Mouse (Mus musculus) CH12.LX (cell line): Measurements from ENCODE around the gene H2al1e. TPM values are rescaled to one million over a fixed set of nuclear protein-coding genes. Genes with fewer than 3 reads are reported as not detected.

Experiments
- DNase-seq: peaks from one replicate; pipeline ENCODE4 v3.0.0-alpha.2; 2013; ENCODE audit errors: extremely low read depth
- H3K27ac ChIP-seq: 2 replicates; pipeline ENCODE4 v1.5.1; 2012; ENCODE audit warnings: low read depth, mild to moderate bottlenecking, control low read depth, moderate library complexity; ENCODE audit not compliant: insufficient read depth
- H3K27me3 ChIP-seq: replicated peaks from 2 replicates; pipeline ENCODE3; 2012; ENCODE audit warnings: inconsistent platforms
- H3K36me3 ChIP-seq, 2 experiments: replicated peaks in 1 of 2; 2 replicates each; pipeline versions ENCODE3 to v1.6.1; 2012; ENCODE audit warnings: inconsistent platforms in 1 of 2, low read length in 1 of 2, mild to moderate bottlenecking in 1 of 2, mixed read lengths in 1 of 2, moderate library complexity in 1 of 2; ENCODE audit not compliant: control insufficient read depth in 1 of 2, insufficient read depth in 1 of 2
- H3K4me1 ChIP-seq, 2 experiments: 2 replicates each; pipeline ENCODE4 v1.6.1; 2012; ENCODE audit warnings: inconsistent platforms in 1 of 2, moderate library complexity in 1 of 2; ENCODE audit not compliant: insufficient read depth in 2 of 2, control insufficient read depth in 1 of 2
- H3K4me2 ChIP-seq: 2 replicates; pipeline ENCODE4 v1.6.1; 2012; ENCODE audit warnings: low read depth, mild to moderate bottlenecking, control low read depth; ENCODE audit not compliant: poor library complexity, insufficient read depth, severe bottlenecking
- H3K4me3 ChIP-seq, 3 experiments: fragments of 150-350 bp in 1 of 3; sonication (generic) in 1 of 3; replicated peaks in 1 of 3; 2 replicates each; pipeline versions ENCODE3 to v1.5.1; 2011 to 2012; ENCODE audit warnings: low read depth in 2 of 3, low read length in 2 of 3, mild to moderate bottlenecking in 2 of 3, moderate library complexity in 2 of 3, control low read depth in 1 of 3, improper control_type of control experiment in 1 of 3, inconsistent platforms in 1 of 3, mixed read lengths in 1 of 3; ENCODE audit not compliant: poor library complexity in 1 of 3
- H3K79me2 ChIP-seq: replicated peaks from 2 replicates; pipeline ENCODE4 v1.6.1; 2012; ENCODE audit warnings: mild to moderate bottlenecking, moderate library complexity; ENCODE audit not compliant: control insufficient read depth, poor library complexity, insufficient read depth, severe bottlenecking; ENCODE audit errors: extremely low read depth
- H3K9ac ChIP-seq: 2 replicates; pipeline ENCODE4 v1.6.1; 2012; ENCODE audit warnings: low read depth, mild to moderate bottlenecking, control low read depth, moderate library complexity; ENCODE audit not compliant: insufficient read depth
- H3K9me3 ChIP-seq: replicated peaks from 2 replicates; pipeline ENCODE3; 2012; ENCODE audit warnings: low read length, inconsistent platforms, mixed read lengths
- CHD1 ChIP-seq: IDR thresholded peaks from 2 replicates; pipeline ENCODE4 v1.6.1; 2012; ENCODE audit warnings: low read depth, low read length, improper control_type of control experiment, inconsistent platforms
- CTCF ChIP-seq, 2 experiments: IDR thresholded peaks in 1 of 2; conservative IDR thresholded peaks in 1 of 2; 2 replicates each; pipeline ENCODE4 v1.5.1; 2011 to 2012; ENCODE audit warnings: low read depth in 2 of 2, low read length in 2 of 2, improper control_type of control experiment in 1 of 2, inconsistent platforms in 1 of 2, mild to moderate bottlenecking in 1 of 2, moderate library complexity in 1 of 2
- E2F4 ChIP-seq: IDR thresholded peaks from 2 replicates; pipeline ENCODE4 v1.6.1; 2011; ENCODE audit warnings: low read depth, low read length, improper control_type of control experiment; ENCODE audit not compliant: insufficient replicate concordance
- ETS1 ChIP-seq: conservative IDR thresholded peaks from 2 replicates; pipeline ENCODE4 v1.6.1; 2012; ENCODE audit warnings: low read depth, mild to moderate bottlenecking, inconsistent platforms, low read length, improper control_type of control experiment, moderate library complexity
- MAZ ChIP-seq: IDR thresholded peaks from 2 replicates; pipeline ENCODE4 v1.6.1; 2012; ENCODE audit warnings: low read depth, mild to moderate bottlenecking, inconsistent platforms, low read length, improper control_type of control experiment, moderate library complexity
- MEF2A ChIP-seq: IDR thresholded peaks from 2 replicates; pipeline ENCODE4 v1.6.1; 2014; ENCODE audit warnings: low read depth, mild to moderate bottlenecking, inconsistent platforms, low read length, improper control_type of control experiment, borderline replicate concordance
- MXI1 ChIP-seq: IDR thresholded peaks from 2 replicates; pipeline ENCODE4 v1.6.1; 2011; ENCODE audit warnings: mild to moderate bottlenecking, low read depth, low read length, improper control_type of control experiment
- NELFE ChIP-seq: IDR thresholded peaks from 2 replicates; pipeline ENCODE4 v1.6.1; 2011; ENCODE audit warnings: low read depth, low read length, improper control_type of control experiment
- PAX5 ChIP-seq: IDR thresholded peaks from 2 replicates; pipeline ENCODE4 v1.6.1; 2012; ENCODE audit warnings: low read length, inconsistent platforms, mixed read lengths
- RAD21 ChIP-seq: IDR thresholded peaks from 2 replicates; pipeline ENCODE4 v1.6.1; 2011; ENCODE audit warnings: low read depth, mild to moderate bottlenecking, low read length, improper control_type of control experiment, moderate library complexity
- TBP ChIP-seq: conservative IDR thresholded peaks from 2 replicates; pipeline ENCODE4 v1.6.1; 2011; ENCODE audit warnings: low read depth, low read length, improper control_type of control experiment
- USF2 ChIP-seq: conservative IDR thresholded peaks from 2 replicates; pipeline ENCODE4 v1.6.1; 2011; ENCODE audit warnings: low read depth, low read length, improper control_type of control experiment
- ZKSCAN1 ChIP-seq: IDR thresholded peaks from 2 replicates; pipeline ENCODE4 v1.6.1; 2012; ENCODE audit warnings: low read depth, inconsistent platforms, low read length, improper control_type of control experiment, borderline replicate concordance
- ZMIZ1 ChIP-seq: IDR thresholded peaks from 2 replicates; pipeline ENCODE4 v1.6.1; 2012; ENCODE audit warnings: low read depth, mild to moderate bottlenecking, inconsistent platforms, low read length, improper control_type of control experiment
- dilution Hi-C: fragments of 300-500 bp; cut with MboI; formaldehyde crosslinking; loops from 2 replicates; pipeline ENCODE4 v1.14.3; 2020; ENCODE audit warnings: low sequenced_read_pairs; ENCODE audit not compliant: extremely low pct_unique_long_range_greater_than_20kb, extremely low pct_ligation_motif_present
- in situ Hi-C: fragments of 300-500 bp; cut with MboI; formaldehyde crosslinking; loops from 3 replicates; pipeline ENCODE4 v1.14.3; 2019; ENCODE audit warnings: low sequenced_read_pairs, low pct_ligation_motif_present, low pct_unique_long_range_greater_than_20kb, mixed read lengths
- polyA plus RNA-seq: library from polyadenylated mRNA; unstranded; fragments of >175 nt; gene quantifications from 2 replicates; pipeline ENCODE4 v1.2.1, GENCODE M21; 2012; ENCODE audit warnings: low read depth; ENCODE audit not compliant: insufficient read length
- total RNA-seq, 2 experiments: library from RNA; depleted of rRNA; stranded (reverse); fragments of 300-350 nt in 1 of 2; fragments of >200 nt in 1 of 2; gene quantifications; 2 replicates each; pipeline ENCODE4 v1.2.3; 2012 to 2014

H2al1e gene
- total and polyA plus RNA-seq, 3 experiments, result not detected

DNA sequence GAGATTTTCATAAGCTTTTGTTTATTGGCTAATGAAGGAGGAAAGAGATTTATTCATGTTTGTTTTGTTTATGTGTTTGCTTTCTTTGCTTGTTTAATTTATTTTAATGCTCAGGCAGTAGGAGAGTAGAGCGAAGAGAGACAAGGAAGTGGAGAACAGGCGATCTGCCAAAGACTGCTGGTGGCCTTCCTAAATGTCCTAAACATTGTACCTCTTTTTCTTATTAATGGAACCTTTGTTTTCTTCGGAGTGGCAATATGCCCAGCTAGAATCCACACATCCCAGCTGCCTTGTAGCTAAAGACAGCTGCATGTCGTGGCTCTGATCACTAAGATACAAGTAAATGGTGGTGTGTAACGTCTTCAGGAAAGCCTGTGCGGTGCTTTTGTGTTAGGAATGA lies 34.7 kb upstream of the H2al1e start:
- H3K9ac ChIP-seq, result no peak overlapping the region
- no peak overlapping the region for H3K4me3 ChIP-seq
- H3K9me3 ChIP-seq, result no peaks in the 10 kb centered on the region
- no peaks in the 10 kb centered on the region for H3K79me2 ChIP-seq
- in situ Hi-C loops, result no loop called here
- dilution Hi-C loops, result no loop called here
- no peak for DNase-seq
- H3K4me2 ChIP-seq, result no peak overlapping the region
- no peak overlapping the region for H3K27ac ChIP-seq
- H3K36me3 ChIP-seq, result no peaks in the 10 kb centered on the region
- no peaks in the 10 kb centered on the region for H3K27me3 ChIP-seq
- TF ChIP-seq CTCF (conservative IDR thresholded peaks at IDR 0.05 in 1 of 2, IDR thresholded peaks at IDR 0.05 in 1 of 2; ENCODE audit: low read depth in 2 of 2, low read length in 2 of 2) (no peak), TBP (no peak), MXI1 (no peak), USF2 (no peak), ZMIZ1 (no peak)
- no peaks in the 10 kb centered on the region for H3K4me1 ChIP-seq

DNA sequence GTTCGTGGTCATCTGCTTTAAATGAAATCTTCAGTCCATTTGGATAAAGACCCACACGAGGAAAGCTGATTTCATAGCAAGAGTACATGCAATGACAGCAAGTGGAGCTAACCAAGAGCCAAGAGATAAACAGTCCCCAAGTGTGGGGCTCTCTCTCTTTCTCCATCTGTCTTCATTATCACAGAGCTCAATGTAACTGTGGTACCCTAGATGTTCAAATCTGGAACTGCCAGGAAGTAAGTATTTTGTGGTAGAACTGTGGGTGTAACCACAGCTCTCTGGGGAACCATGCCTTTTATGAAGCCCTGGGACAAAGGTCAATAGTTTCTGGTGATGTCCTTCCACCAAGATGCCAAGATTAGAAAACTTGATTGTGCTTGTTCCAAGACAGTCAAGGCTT lies 31.0 kb upstream of the H2al1e start:
- H3K9me3 ChIP-seq, result no peaks in the 10 kb centered on the region
- DNase-seq, result no peak
- TF ChIP-seq ZKSCAN1 (no peak), MAZ (no peak), ETS1 (no peak), E2F4 (no peak), PAX5 (no peak), RAD21 (no peak), CTCF (conservative IDR thresholded peaks at IDR 0.05 in 1 of 2, IDR thresholded peaks at IDR 0.05 in 1 of 2; ENCODE audit: low read depth in 2 of 2, low read length in 2 of 2) (no peak), CHD1 (no peak), MEF2A (no peak), TBP (no peak), USF2 (no peak), NELFE (no peak), MXI1 (no peak)
- TF ChIP-seq, all 38 proteins: peak for 0
- Histone ChIP-seq H3K27me3 (no peaks in the 10 kb centered on the region), H3K4me3 (no peak overlapping the region), H3K4me2 (no peak overlapping the region), H3K36me3 (no peaks in the 10 kb centered on the region), H3K79me2 (no peaks in the 10 kb centered on the region), H3K4me1 (no peaks in the 10 kb centered on the region), H3K9ac (no peak overlapping the region), H3K27ac (no peak overlapping the region)
- in situ Hi-C loops, result no loop called here
- dilution Hi-C loops, result no loop called here
